Mouse (Mus musculus) lung, embryonic 16.5 days (tissue): ENCODE measurements around the gene Emg1. TPM values are rescaled to one million over a fixed set of nuclear protein-coding genes. Genes with fewer than 3 reads are reported as not detected.
A peak's percentile ranks its signal among the peaks of the same experiment; 100 is the strongest.
"Not testable (repeated sequence)": the region's sequence is repeated elsewhere in the genome, so short reads cannot be mapped to it uniquely, and the experiment has no call there.

Experiments
- ATAC-seq: fragments of 200-750 bp; cut with Nextera tagmentation; 2 replicates; pipeline ENCODE4 v1.8.0; 2017; ENCODE audit warnings: low read depth, mild to moderate bottlenecking, moderate library complexity
- H3K27ac ChIP-seq: fragments of 300-500 bp; sonication (generic); 2 replicates; pipeline ENCODE4 v1.5.1; 2014; ENCODE audit warnings: mild to moderate bottlenecking, control low read depth, low read length
- H3K27me3 ChIP-seq: fragments of 300-500 bp; sonication (generic); 2 replicates; pipeline ENCODE4 v1.6.1; 2014; ENCODE audit warnings: low read depth, low read length, mixed read lengths; ENCODE audit not compliant: control insufficient read depth, insufficient read depth
- H3K36me3 ChIP-seq: fragments of 300-500 bp; sonication (generic); 2 replicates; pipeline ENCODE4 v1.6.1; 2014; ENCODE audit warnings: low read length; ENCODE audit not compliant: control insufficient read depth, insufficient read depth
- H3K4me1 ChIP-seq: fragments of 300-500 bp; sonication (generic); replicated peaks from 2 replicates; pipeline ENCODE4 v1.6.1; 2014; ENCODE audit warnings: low read length, mixed read lengths; ENCODE audit not compliant: control insufficient read depth, insufficient read depth
- H3K4me2 ChIP-seq: fragments of 300-500 bp; sonication (generic); 2 replicates; pipeline ENCODE4 v1.6.1; 2014; ENCODE audit warnings: low read depth, low read length, control low read depth
- H3K4me3 ChIP-seq: fragments of 300-500 bp; sonication (generic); 2 replicates; pipeline ENCODE4 v1.5.1; 2014; ENCODE audit warnings: mild to moderate bottlenecking, low read length, control low read depth
- H3K9ac ChIP-seq: fragments of 300-500 bp; sonication (generic); 2 replicates; pipeline ENCODE4 v1.6.1; 2014; ENCODE audit warnings: low read length, control low read depth
- H3K9me3 ChIP-seq: fragments of 300-500 bp; sonication (generic); 2 replicates; pipeline ENCODE4 v1.6.1; 2016; ENCODE audit warnings: low read length; ENCODE audit not compliant: control insufficient read depth
- WGBS: fragments of 180-500 bp; shearing (Covaris S2); extraction: QIAGEN DNeasy Blood & Tissue Kit; methylation state at CpG from one replicate; pipeline ENCODE4 v1.1.7; 2014; 5-methylcytosine and 5-hydroxymethylcytosine counted together
- polyA plus RNA-seq: library from polyadenylated mRNA; unstranded; fragments of >200 nt; fragmentation: Nextera tagmentation; extraction: Ambion mirVana; gene quantifications from 2 replicates; pipeline ENCODE4 v1.2.1, GENCODE M21; 2015

The Emg1 gene
- polyA plus RNA-seq, 1 experiment from 2014 or later: 192 TPM

GRCm38 (mm10) chr6:124689011-124689410 lies 23.0 kb downstream of the Emg1 start:
- ATAC-seq: no peak
- H3K36me3 ChIP-seq: no peaks in the 10 kb centered on the region
- H3K4me3 ChIP-seq: no peak overlapping the region
- H3K27ac ChIP-seq: no peak overlapping the region
- no peaks in the 10 kb centered on the region for H3K9me3 ChIP-seq
- H3K4me1 ChIP-seq: peaks cover 11% of the 10 kb centered on the region
- H3K9ac ChIP-seq: no peak overlapping the region
- no peak overlapping the region for H3K4me2 ChIP-seq
- no peaks in the 10 kb centered on the region for H3K27me3 ChIP-seq
- 91% methylated on average over 3 of the region's 3 CpGs for WGBS

- H3K4me2 ChIP-seq: no peak overlapping the region
- H3K4me3 ChIP-seq: no peak overlapping the region
- no peaks in the 10 kb centered on the region for H3K36me3 ChIP-seq
- no peaks in the 10 kb centered on the region for H3K9me3 ChIP-seq
- H3K4me1 ChIP-seq: peaks cover 7% of the 10 kb centered on the region
- no peaks in the 10 kb centered on the region for H3K27me3 ChIP-seq
- H3K9ac ChIP-seq: no peak overlapping the region
- no peak for ATAC-seq
- WGBS: 75% methylated on average over 8 of the region's 8 CpGs
- H3K27ac ChIP-seq: no peak overlapping the region
Observed at GRCm38 (mm10) chr6:124688151-124688758, 23.7 kb downstream of the Emg1 start.

GRCm38 (mm10) chr6:124686644-124687043 lies 25.3 kb downstream of the Emg1 start:
- H3K27me3 ChIP-seq, H3K27ac ChIP-seq, H3K4me1 ChIP-seq, H3K36me3 ChIP-seq, H3K4me3 ChIP-seq, H3K9ac ChIP-seq, H3K4me2 ChIP-seq, ATAC-seq, H3K9me3 ChIP-seq: not testable (repeated sequence)
- WGBS: 79% methylated on average over 1 of the region's 1 CpGs

DNA sequence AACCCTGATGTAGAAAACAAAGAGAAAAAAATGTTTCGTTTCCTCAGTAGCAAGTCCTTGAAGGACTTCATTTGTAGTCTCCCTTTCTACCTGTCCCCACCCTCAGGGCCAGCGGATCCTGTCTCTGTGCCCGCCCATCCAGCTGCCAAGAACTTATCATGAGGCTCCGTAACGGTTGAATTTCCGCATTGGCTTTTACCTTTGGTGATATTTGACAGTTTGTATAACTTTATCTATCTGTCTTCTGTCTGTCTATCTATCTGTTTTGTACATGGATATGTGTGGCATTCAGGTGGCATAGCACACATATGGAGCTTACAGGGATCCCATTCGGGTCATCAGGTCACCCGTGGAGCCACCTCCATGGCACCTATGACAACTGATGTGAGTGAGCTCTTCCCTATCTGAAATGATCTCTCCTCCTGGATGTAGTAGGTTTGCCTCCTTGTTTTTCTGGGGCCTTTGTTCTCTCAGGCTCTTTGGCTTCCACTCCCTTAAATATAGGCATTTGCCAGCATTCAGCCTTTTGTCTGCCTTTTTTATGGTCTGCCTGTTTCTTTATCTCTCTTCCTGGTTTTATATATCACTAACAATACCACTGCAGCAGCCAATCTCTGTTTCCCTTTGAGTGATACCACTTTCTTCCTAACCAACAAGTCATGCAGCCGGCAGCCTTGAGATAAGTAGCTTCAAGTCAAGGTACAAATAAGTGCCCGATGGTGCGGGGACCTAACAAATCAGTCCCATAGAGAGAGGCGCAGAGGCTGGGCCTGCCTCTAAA lies 26.2 kb downstream of the Emg1 start:
- 85% methylated on average over 12 of the region's 12 CpGs for WGBS

GRCm38 (mm10) chr6:124683591-124684417 lies 28.2 kb downstream of the Emg1 start:
- no peaks in the 10 kb centered on the region for H3K9me3 ChIP-seq
- ATAC-seq: peak; percentile 92
- H3K27ac ChIP-seq: peak overlapping the region; percentile 74
- H3K9ac ChIP-seq: no peak overlapping the region
- 57% methylated on average over 14 of the region's 14 CpGs for WGBS
- H3K36me3 ChIP-seq: no peaks in the 10 kb centered on the region
- no peaks in the 10 kb centered on the region for H3K27me3 ChIP-seq
- H3K4me2 ChIP-seq: no peak overlapping the region
- H3K4me3 ChIP-seq: no peak overlapping the region
- peaks cover 9% of the 10 kb centered on the region for H3K4me1 ChIP-seq

More for the DNA sequence above, 26.2 kb downstream of the Emg1 start:
- Histone ChIP-seq H3K4me2 (no peak overlapping the region), H3K27me3 (no peaks in the 10 kb centered on the region), H3K4me3 (no peak overlapping the region), H3K27ac (no peak overlapping the region), H3K4me1 (peaks cover 9% of the 10 kb centered on the region), H3K9me3 (no peaks in the 10 kb centered on the region), H3K9ac (no peak overlapping the region), H3K36me3 (no peaks in the 10 kb centered on the region)
- ATAC-seq: no peak

GRCm38 (mm10) chr6:124682291-124682690 lies 29.7 kb downstream of the Emg1 start:
- not testable (repeated sequence) for H3K9me3 ChIP-seq, H3K4me1 ChIP-seq, H3K36me3 ChIP-seq, H3K9ac ChIP-seq, H3K4me2 ChIP-seq, H3K4me3 ChIP-seq, H3K27ac ChIP-seq, H3K27me3 ChIP-seq
- WGBS: 63% methylated on average over 6 of the region's 6 CpGs
- ATAC-seq: peak; percentile 26; the same call in 1 of the 2 replicates

GRCm38 (mm10) chr6:124679486-124679885 lies 32.5 kb downstream of the Emg1 start:
- Histone ChIP-seq H3K4me3 (no peak overlapping the region), H3K4me1 (peaks cover 9% of the 10 kb centered on the region), H3K9ac (no peak overlapping the region), H3K27ac (no peak overlapping the region), H3K9me3 (no peaks in the 10 kb centered on the region), H3K4me2 (no peak overlapping the region), H3K27me3 (no peaks in the 10 kb centered on the region), H3K36me3 (0 out of 2 replicates have a peak, but pooled peaks cover 2% of the 10 kb centered on the region)
- ATAC-seq: no peak
- 78% methylated on average over 3 of the region's 3 CpGs for WGBS

- H3K27me3 ChIP-seq: no peaks in the 10 kb centered on the region
- no peak overlapping the region for H3K9ac ChIP-seq
- H3K9me3 ChIP-seq: no peaks in the 10 kb centered on the region
- WGBS: 87% methylated on average over 7 of the region's 7 CpGs
- peaks cover 9% of the 10 kb centered on the region for H3K4me1 ChIP-seq
- H3K4me2 ChIP-seq: no peak overlapping the region
- 0 out of 2 replicates have a peak, but pooled peaks cover 2% of the 10 kb centered on the region for H3K36me3 ChIP-seq
- no peak for ATAC-seq
- no peak overlapping the region for H3K27ac ChIP-seq
- no peak overlapping the region for H3K4me3 ChIP-seq
Observed at GRCm38 (mm10) chr6:124678769-124679168, 33.2 kb downstream of the Emg1 start.

DNA sequence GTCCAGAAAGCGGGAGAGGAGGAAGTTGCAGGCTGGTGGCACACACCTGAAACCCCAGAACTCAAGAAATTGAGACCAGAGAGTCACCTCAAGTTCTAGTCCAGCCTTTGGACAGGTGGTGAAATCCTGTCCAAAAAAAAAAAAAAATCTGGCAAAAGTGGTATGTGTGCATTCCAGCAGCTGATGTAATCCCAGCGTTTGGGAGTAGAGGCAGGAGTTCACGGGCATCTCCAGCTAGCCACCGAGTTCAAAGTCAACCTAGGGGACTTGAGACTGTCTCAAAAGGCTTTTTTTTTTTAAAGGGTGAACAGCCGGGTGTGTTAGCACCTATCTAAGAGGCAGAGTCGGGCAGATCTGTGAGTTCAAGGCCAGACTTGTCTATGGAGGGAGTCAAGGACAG lies 35.8 kb downstream of the Emg1 start:
- Histone ChIP-seq H3K4me3 (no peak overlapping the region), H3K4me1 (peaks cover 6% of the 10 kb centered on the region; the same call in 1 of the 2 replicates), H3K9ac (no peak overlapping the region), H3K9me3 (no peaks in the 10 kb centered on the region), H3K27ac (no peak overlapping the region), H3K36me3 (0 out of 2 replicates have a peak, but pooled peaks cover 2% of the 10 kb centered on the region), H3K27me3 (no peaks in the 10 kb centered on the region), H3K4me2 (no peak overlapping the region)
- WGBS: 73% methylated on average over 6 of the region's 6 CpGs
- no peak for ATAC-seq
